Comparison of ENCODE assay signal across 15 mouse cellular contexts in the genomic region with DNA sequence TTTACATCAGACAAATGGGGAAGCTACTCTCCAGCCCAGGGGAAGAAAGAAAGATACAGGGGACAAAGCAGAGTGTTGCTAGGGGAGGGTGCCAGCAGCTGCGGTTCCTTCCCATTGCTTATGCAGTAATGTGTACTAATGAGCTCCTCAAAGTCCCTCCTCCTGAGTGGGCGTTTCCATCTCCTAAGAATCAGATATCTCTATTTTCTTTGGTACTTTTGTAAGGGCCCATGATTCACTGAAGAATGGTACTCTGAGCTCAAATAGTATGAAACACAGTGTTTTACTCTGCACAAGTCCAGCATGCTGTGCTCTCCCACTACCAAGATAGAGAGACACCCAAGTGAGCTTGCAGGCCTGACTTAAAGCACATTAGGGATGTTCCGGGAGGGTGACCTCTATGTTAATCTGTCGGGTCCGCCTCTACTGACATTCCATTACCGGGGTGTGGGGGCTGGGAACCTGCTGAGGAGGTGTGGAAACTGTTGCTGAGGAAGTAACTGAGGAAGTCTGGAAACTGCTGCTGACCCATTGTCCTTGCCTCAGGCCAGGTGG.
A peak's percentile ranks its signal among the peaks of the same experiment; 100 is the strongest.
DNase-seq lines count a peak whose midpoint lies in the region; ATAC-seq lines count a peak whose summit lies in the region.
"Had no signal": no experiment of that assay in that cellular context is flagged by ENCODE, and none has a peak within 500 bp of the region (broad histone marks: within the 10 kb centered on the region; RNA-seq: fewer than 3 reads in every experiment).

No protein-coding gene starts in this region.

- 21% methylated on average over 6 of the region's 6 CpGs for WGBS in hindbrain, embryonic 10.5 days
- WGBS in midbrain, embryonic 14.5 days: 9% methylated on average over 6 of the region's 6 CpGs

- no peaks in the 10 kb centered on the region for H3K36me3 ChIP-seq in hindbrain, embryonic 10.5 days
- H3K36me3 ChIP-seq in midbrain, embryonic 14.5 days (ENCODE audit: control insufficient read depth, insufficient read depth, low read length): no peaks in the 10 kb centered on the region
- H3K36me3 ChIP-seq: limb, embryonic 12.5 days had no signal

- no peaks in the 10 kb centered on the region for H3K27me3 ChIP-seq in hindbrain, embryonic 10.5 days (ENCODE audit: insufficient read depth, poor library complexity, severe bottlenecking)
- no peaks in the 10 kb centered on the region for H3K27me3 ChIP-seq in midbrain, embryonic 14.5 days (ENCODE audit: control insufficient read depth, insufficient read depth, low read length)
- H3K27me3 ChIP-seq: limb, embryonic 12.5 days had no signal

- no peak overlapping the region for H3K4me3 ChIP-seq in hindbrain, embryonic 10.5 days
- no peak overlapping the region for H3K4me3 ChIP-seq in midbrain, embryonic 14.5 days (replicated peaks; ENCODE audit: low read depth, low read length)
- H3K4me3 ChIP-seq: limb, embryonic 12.5 days had no signal

- H3K27ac ChIP-seq in hindbrain, embryonic 10.5 days: 0 out of 2 replicates have a peak overlapping the region, but pooled peaks have one; percentile 23
- no peak overlapping the region for H3K27ac ChIP-seq in midbrain, embryonic 14.5 days (replicated peaks; ENCODE audit: low read depth, low read length)
- H3K27ac ChIP-seq: limb, embryonic 12.5 days had no signal

- peak; percentile 33 for DNase-seq in embryo, embryonic 10.5 days (ENCODE audit: low spot score)
- no peak for DNase-seq in embryo, embryonic 10 days (ENCODE audit: low spot score)
- DNase-seq in R1 (ENCODE audit: low read depth, low spot score): peak; percentile 99
- peak; percentile 25 for DNase-seq in hindbrain, embryonic 10.5 days (ENCODE audit: low spot score)
- peak; percentile 58 for DNase-seq in midbrain, embryonic 14.5 days
- no peak for DNase-seq in urinary bladder, postnatal 10 days (ENCODE audit: low spot score)
- DNase-seq in left cerebral cortex, adult 11 months (ENCODE audit: low spot score): no peak
- DNase-seq in heart, adult 9 months (ENCODE audit: low spot score in 2 of 2): no peak
- DNase-seq: adrenal gland, postnatal 14 days; cerebellum, adult 11 months; heart, postnatal 14 days; kidney, adult 9 months; liver, postnatal 0 days had no signal

- peak; percentile 64; the same call in 1 of the 2 replicates for ATAC-seq in midbrain, embryonic 14.5 days (ENCODE audit: low FRiP score, low TSS enrichment)
- ATAC-seq: liver, postnatal 0 days; Patski had no signal

- peaks cover 10% of the 10 kb centered on the region; the same call in 1 of the 2 replicates for H3K4me1 ChIP-seq in hindbrain, embryonic 10.5 days (replicated peaks)
- peaks cover 3% of the 10 kb centered on the region; the same call in 1 of the 2 replicates for H3K4me1 ChIP-seq in midbrain, embryonic 14.5 days (ENCODE audit: control insufficient read depth, insufficient read depth, low read length)

- H3K4me2 ChIP-seq in midbrain, embryonic 14.5 days (ENCODE audit: low read length): no peak overlapping the region
- H3K4me2 ChIP-seq: limb, embryonic 12.5 days had no signal

- H3K9ac ChIP-seq in midbrain, embryonic 14.5 days (replicated peaks; ENCODE audit: low read length): no peak overlapping the region
- H3K9ac ChIP-seq: limb, embryonic 12.5 days; liver, postnatal 0 days had no signal

- no peaks in the 10 kb centered on the region for H3K9me3 ChIP-seq in hindbrain, embryonic 10.5 days
- H3K9me3 ChIP-seq in midbrain, embryonic 14.5 days (ENCODE audit: control insufficient read depth, low read length): no peaks in the 10 kb centered on the region
- H3K9me3 ChIP-seq: limb, embryonic 12.5 days had no signal

Comparison
In these comparisons a context has a peak if more than half of its experiments do, and no peak if none do; other contexts are left out.
1. DNase-seq: peak in embryo, embryonic 10.5 days (single experiment), R1 (single experiment), hindbrain, embryonic 10.5 days (single experiment) and midbrain, embryonic 14.5 days (single experiment); none in embryo, embryonic 10 days (single experiment), urinary bladder, postnatal 10 days (single experiment), left cerebral cortex, adult 11 months (single experiment) and heart, adult 9 months (0 of 2).